ENCODE assay signal across 19 mouse cellular contexts in the genomic region with DNA sequence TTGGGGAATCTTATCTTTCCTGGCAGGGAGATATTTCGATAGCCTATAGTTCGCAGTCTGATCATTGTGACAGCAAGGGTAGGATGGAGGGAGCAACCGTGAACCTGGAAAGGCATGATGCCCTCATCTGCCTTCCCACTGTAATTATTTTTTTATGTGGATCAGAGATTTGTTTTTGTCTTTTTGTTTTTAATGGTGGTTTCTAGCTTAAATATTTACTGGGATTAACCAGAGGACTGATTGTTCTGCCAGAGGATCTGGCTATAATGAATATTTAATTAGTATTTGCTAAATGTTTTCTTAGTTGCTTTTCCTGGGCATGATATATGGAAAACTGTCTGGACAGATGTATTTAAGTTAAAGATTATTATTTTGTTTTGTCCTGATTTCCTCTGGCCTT. TPM values are rescaled to one million over a fixed set of nuclear protein-coding genes. Genes with fewer than 3 reads are reported as not detected.
DNase-seq lines count a peak whose midpoint lies in the region; TF ChIP-seq lines count a peak whose summit lies in the region.
"Had no signal": no experiment of that assay in that cellular context is flagged by ENCODE, and none has a peak within 500 bp of the region (broad histone marks: within the 10 kb centered on the region; RNA-seq: fewer than 3 reads in every experiment).

No protein-coding gene starts in this region.

- intact Hi-C loops in heart, postnatal 25 days (cut with DNase I) = no loop called here

- H3K4me3 ChIP-seq in layer of hippocampus, adult 2 months = no peak overlapping the region
- H3K4me3 ChIP-seq: embryonic facial prominence, embryonic 10.5 days; embryonic facial prominence, embryonic 12.5 days; forebrain, embryonic 13.5 days; forebrain, embryonic 15.5 days had no signal

- no peak for TF ChIP-seq CTCF in layer of hippocampus, adult 2 months (conservative IDR thresholded peaks at IDR 0.05)

- H3K27ac ChIP-seq in layer of hippocampus, adult 2 months = 0 out of 2 replicates have a peak overlapping the region, but pooled peaks have one; percentile 3
- H3K27ac ChIP-seq: embryonic facial prominence, embryonic 10.5 days; embryonic facial prominence, embryonic 12.5 days; forebrain, embryonic 13.5 days; forebrain, embryonic 15.5 days had no signal

- DNase-seq in heart, adult 11 months = peak; percentile 14
- DNase-seq in heart, postnatal 25 days (ENCODE audit: low spot score) = no peak
- peak; percentile 72 for DNase-seq in kidney, adult 9 months
- DNase-seq in kidney, postnatal 4 days = no peak
- DNase-seq in layer of hippocampus, adult 2 months (ENCODE audit: low spot score in 2 of 2) = no peak
- no peak for DNase-seq in layer of hippocampus, adult 9-11 months
- DNase-seq: adrenal gland, adult 8-10 months; adrenal gland, postnatal 14 days; adrenal gland, postnatal 36 days; B cell, adult 2 months; cerebellum, adult 11-12 months; cerebellum, adult 2 months; cerebellum, adult 9-10 months; cerebellum, postnatal 10 days; cerebellum, postnatal 25 days had no signal

RNA-seq across cellular contexts. Expression of a gene that starts 24.9 kb away (rescaled TPM):
- total RNA-seq in heart, postnatal 25 days (2021) = 10 to 100 TPM; 38.0 to 41.4 TPM
- 10 to 100 TPM; 84.1 to 92.2 TPM for total RNA-seq in layer of hippocampus, adult 2 months (2021)

Comparison
In these comparisons a context has a peak if more than half of its experiments do, and no peak if none do; other contexts are left out.
1. DNase-seq: peak in heart, adult 11 months (single experiment) and kidney, adult 9 months (single experiment); none in heart, postnatal 25 days (single experiment), kidney, postnatal 4 days (0 of 2), layer of hippocampus, adult 2 months (0 of 2) and layer of hippocampus, adult 9-11 months (single experiment).